Mouse (Mus musculus) hindbrain, embryonic 14.5 days (tissue): ENCODE data around the gene Slc34a1. TPM values are rescaled to one million over a fixed set of nuclear protein-coding genes. Genes with fewer than 3 reads are reported as not detected.

ENCODE experiments used
- ATAC-seq: fragments of 200-750 bp; cut with Nextera tagmentation; 2 replicates; pipeline ENCODE4 v1.8.0; 2017; ENCODE audit warnings: moderate number of reproducible peaks, mild to moderate bottlenecking, moderate TSS enrichment, moderate library complexity; ENCODE audit not compliant: low FRiP score
- DNase-seq: peaks from one replicate; pipeline ENCODE4 v3.0.0-alpha.2; 2015; ENCODE audit warnings: low spot score
- H3K27ac ChIP-seq: fragments of 300-500 bp; sonication (generic); 2 replicates; pipeline ENCODE4 v1.5.1; 2014; ENCODE audit warnings: mild to moderate bottlenecking, moderate library complexity
- H3K27me3 ChIP-seq: fragments of 300-500 bp; sonication (generic); 2 replicates; pipeline ENCODE4 v1.6.1; 2014; ENCODE audit warnings: mild to moderate bottlenecking, low read length, mixed read lengths; ENCODE audit not compliant: control insufficient read depth, insufficient read depth
- H3K36me3 ChIP-seq: fragments of 300-500 bp; sonication (generic); replicated peaks from 2 replicates; pipeline ENCODE4 v1.6.1; 2014; ENCODE audit not compliant: control insufficient read depth, insufficient read depth
- H3K4me1 ChIP-seq: fragments of 300-500 bp; sonication (generic); replicated peaks from 2 replicates; pipeline ENCODE4 v1.6.1; 2014; ENCODE audit warnings: antibody characterized with exemption, low read length, mixed read lengths; ENCODE audit not compliant: control insufficient read depth, insufficient read depth
- H3K4me2 ChIP-seq: fragments of 300-500 bp; sonication (generic); replicated peaks from 2 replicates; pipeline ENCODE4 v1.6.1; 2014; ENCODE audit warnings: mild to moderate bottlenecking, moderate library complexity
- H3K4me3 ChIP-seq: fragments of 300-500 bp; sonication (generic); replicated peaks from 2 replicates; pipeline ENCODE4 v1.5.1; 2014; ENCODE audit warnings: mild to moderate bottlenecking, low read length
- H3K9ac ChIP-seq: fragments of 300-500 bp; sonication (generic); 2 replicates; pipeline ENCODE4 v1.6.1; 2014
- H3K9me3 ChIP-seq: fragments of 300-500 bp; sonication (generic); 2 replicates; pipeline ENCODE4 v1.6.1; 2016; ENCODE audit warnings: low read length; ENCODE audit not compliant: control insufficient read depth
- WGBS: fragments of 180-500 bp; shearing (Covaris S2); extraction: QIAGEN DNeasy Blood & Tissue Kit; methylation state at CpG from one replicate; pipeline ENCODE4 v1.1.7; 2014; 5-methylcytosine and 5-hydroxymethylcytosine counted together
- polyA plus RNA-seq: library from polyadenylated mRNA; unstranded; fragments of >200 nt; fragmentation: Nextera tagmentation; extraction: Ambion mirVana; gene quantifications from 2 replicates; pipeline ENCODE4 v1.2.1, GENCODE M21; 2014

The Slc34a1 gene
- polyA plus RNA-seq, 1 experiment from 2014 or later: not detected

DNA sequence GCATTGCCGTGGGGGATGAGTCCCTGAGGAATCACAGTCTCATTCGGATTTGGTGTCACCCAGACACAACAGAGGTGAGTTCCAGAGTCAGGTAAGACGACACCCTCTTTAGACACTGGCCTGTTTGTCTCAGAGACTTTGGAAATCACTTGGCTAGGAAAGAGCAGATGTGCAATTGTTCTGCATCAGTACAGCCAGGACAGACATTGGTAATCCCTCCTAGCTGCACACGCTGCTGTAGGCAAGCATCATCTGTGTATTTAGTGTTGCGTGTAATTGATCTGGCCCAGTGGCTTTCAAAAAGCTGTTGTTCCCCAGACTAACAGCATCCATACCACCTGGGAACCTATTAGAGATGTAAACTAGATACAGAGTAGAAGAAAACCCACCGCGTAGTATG lies 5.3 kb downstream of the Slc34a1 start:
- Histone ChIP-seq H3K9ac (no peak overlapping the region), H3K4me1 (peaks cover 12% of the 10 kb centered on the region), H3K36me3 (no peaks in the 10 kb centered on the region), H3K4me3 (no peak overlapping the region), H3K4me2 (no peak overlapping the region), H3K27ac (peak overlapping the region; percentile 64), H3K9me3 (no peaks in the 10 kb centered on the region), H3K27me3 (no peaks in the 10 kb centered on the region; the same call in 1 of the 2 replicates)
- no peak for DNase-seq
- no peak for ATAC-seq
- 51% methylated on average over 7 of the region's 7 CpGs for WGBS

DNA sequence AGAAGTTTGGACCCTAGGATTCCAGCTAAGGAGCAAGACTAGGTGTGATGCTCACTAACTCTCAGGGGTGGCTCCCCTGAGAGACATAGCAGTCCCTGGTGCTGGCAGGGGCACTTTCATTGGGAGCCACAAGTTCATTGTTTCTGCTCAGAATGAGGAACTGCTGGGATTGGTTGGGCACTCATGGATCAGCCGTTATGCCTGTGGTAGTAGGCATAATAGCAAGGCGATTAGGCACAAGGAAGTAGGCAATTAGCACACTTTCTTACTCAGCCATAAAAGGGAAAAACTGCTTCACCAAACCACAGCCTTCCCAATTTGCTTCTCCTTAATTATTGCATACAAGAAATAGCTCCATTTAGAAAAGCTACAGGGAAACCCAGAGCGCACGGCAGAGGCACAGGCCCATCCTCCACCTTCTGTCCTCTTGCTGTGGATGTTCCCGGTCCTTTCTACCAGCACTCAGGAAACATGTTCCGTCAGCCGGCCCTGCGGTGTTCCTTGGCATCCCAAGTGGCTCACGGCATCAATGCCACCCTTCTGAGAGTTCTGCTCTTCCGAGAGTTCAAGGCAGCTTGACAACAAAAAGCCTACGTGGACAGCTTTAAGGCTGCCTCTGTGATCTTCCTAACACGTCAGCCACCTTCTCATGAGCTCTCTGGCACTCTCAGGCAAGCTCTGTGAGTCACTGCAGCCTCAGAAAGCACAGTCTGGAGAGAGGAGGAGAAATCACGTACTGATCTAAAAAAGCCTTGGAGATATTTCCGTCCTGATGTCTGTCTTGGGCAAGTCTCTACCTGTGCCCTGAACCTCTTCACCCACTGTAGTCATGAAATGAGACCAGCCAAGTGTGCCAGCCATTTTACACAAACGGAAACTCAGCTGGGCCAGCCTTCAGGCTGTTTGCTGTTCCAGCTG lies 6.2 kb downstream of the Slc34a1 start:
- Histone ChIP-seq H3K4me2 (no peak overlapping the region), H3K4me3 (no peak overlapping the region), H3K36me3 (no peaks in the 10 kb centered on the region), H3K9me3 (no peaks in the 10 kb centered on the region), H3K4me1 (peaks cover 12% of the 10 kb centered on the region), H3K27ac (peak overlapping the region; percentile 64), H3K9ac (0 out of 2 replicates have a peak overlapping the region, but pooled peaks have one; percentile 16), H3K27me3 (no peaks in the 10 kb centered on the region; the same call in 1 of the 2 replicates)
- 67% methylated on average over 15 of the region's 15 CpGs for WGBS
- no peak for DNase-seq
- no peak for ATAC-seq

DNA sequence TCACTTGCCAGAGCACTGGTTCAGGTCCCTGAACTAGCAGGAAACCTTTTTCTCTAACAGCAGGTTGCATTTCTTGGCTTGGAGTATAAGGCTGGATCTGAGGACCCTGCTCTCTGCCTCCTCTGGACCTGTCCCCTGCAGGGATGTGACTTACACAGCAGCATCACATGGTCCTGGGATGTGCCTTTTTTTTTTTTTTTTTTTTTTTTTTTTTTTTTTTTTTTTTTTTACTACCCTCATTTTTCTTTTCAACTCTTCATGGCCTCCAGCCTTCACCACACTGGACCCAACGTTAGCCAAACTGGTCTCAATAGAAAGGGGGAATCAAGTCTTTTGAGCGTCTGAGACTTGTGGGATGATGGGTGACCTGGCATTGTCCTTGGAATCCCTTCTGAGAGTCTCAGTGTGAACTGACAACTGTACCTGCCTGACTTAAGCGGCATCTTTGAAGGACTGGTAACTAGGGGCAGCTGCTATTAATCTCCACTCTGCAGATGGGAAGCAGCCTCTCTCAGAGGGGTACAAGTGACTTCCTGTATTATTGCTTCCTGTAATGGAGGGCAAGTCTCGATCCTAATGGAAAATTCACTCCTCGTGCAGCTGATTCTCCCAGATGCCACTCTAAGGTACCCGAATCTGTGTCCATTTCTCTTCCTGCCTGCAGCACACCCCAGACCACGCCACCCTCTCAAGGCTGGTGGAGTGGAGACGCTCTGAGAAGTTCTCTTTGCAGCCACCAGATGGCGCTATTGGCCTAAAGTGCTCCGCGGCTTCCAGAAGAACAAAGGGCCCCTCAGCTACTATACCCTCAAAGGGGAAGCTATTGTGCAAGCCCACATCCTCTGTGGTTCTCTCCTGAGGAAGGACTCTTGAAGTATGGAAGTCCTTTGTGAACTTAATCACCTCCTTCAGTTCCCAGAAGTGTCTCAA lies 7.1 kb downstream of the Slc34a1 start:
- WGBS: 14% methylated on average over 11 of the region's 11 CpGs
- Histone ChIP-seq H3K4me2 (peak overlapping the region; percentile 22; the same call in 1 of the 2 replicates), H3K27ac (peak overlapping the region; percentile 88), H3K4me1 (peaks cover 12% of the 10 kb centered on the region), H3K4me3 (no peak overlapping the region), H3K9ac (peak overlapping the region; percentile 49), H3K27me3 (no peaks in the 10 kb centered on the region; the same call in 1 of the 2 replicates), H3K9me3 (no peaks in the 10 kb centered on the region), H3K36me3 (no peaks in the 10 kb centered on the region)
- DNase-seq (peak; percentile 95), ATAC-seq (peak; percentile 91)

DNA sequence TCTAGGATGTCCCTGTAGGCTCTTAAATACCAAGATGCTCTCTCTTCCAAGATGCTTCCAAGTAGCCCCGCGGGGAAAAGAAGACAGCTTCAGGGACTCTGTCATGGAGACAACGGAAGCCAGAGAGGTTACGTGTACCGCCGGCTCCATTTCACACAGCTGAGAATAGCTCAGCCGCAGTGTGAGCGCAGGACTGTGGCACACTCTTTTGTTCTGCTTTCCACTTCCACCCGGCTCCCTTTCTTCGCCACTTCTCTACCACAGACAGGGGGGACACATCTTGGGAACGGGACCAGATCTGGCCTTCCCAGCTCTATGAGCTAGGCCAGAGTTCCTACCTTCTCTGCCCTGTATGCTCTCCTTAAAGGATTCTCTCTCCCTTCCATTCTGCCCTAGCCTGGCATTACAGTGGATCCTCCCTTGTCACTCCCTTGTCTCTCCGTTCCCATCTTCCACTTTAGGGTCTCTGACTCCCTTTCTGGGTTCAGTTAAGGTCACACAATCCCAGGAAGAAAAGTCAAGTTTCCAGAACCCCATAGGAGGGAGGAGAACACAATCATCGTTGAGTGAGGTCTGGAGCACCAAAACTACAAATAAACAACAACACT lies 7.9 kb downstream of the Slc34a1 start:
- no peak for DNase-seq
- whole genome bisulfite sequencing: 60% methylated on average over 13 of the region's 13 CpGs
- H3K9ac ChIP-seq: peak overlapping the region; percentile 49
- no peaks in the 10 kb centered on the region; the same call in 1 of the 2 replicates for H3K27me3 ChIP-seq
- peak overlapping the region; percentile 88 for H3K27ac ChIP-seq
- peaks cover 12% of the 10 kb centered on the region for H3K4me1 ChIP-seq
- H3K36me3 ChIP-seq: no peaks in the 10 kb centered on the region
- 0 out of 2 replicates have a peak overlapping the region, but pooled peaks have one; percentile 6 for H3K4me2 ChIP-seq
- no peaks in the 10 kb centered on the region for H3K9me3 ChIP-seq
- no peak overlapping the region for H3K4me3 ChIP-seq
- ATAC-seq: peak; percentile 35

DNA sequence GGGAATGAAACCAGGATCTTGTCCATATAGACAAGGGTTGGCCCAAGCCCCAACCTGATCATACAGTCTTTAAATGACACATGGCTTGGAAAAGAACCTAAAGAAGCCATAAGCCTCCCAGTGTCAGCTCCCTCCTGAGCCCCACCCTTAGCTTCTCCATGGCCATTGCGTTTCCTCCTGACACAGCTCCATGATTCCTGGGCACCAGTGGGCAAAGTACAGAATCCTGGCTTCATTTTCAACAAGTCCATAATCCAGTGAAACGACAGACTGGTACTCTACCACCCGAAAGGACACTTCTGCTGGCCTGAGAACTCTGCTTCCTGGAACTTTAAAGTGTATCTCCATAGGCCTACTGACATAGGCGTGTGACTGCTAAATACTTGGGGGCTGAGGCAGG lies 9.4 kb downstream of the Slc34a1 start:
- Histone ChIP-seq H3K27ac (no peak overlapping the region), H3K27me3 (no peaks in the 10 kb centered on the region; the same call in 1 of the 2 replicates), H3K4me1 (peaks cover 12% of the 10 kb centered on the region), H3K9ac (no peak overlapping the region), H3K4me3 (no peak overlapping the region), H3K4me2 (no peak overlapping the region), H3K36me3 (no peaks in the 10 kb centered on the region), H3K9me3 (no peaks in the 10 kb centered on the region)
- 90% methylated on average over 4 of the region's 4 CpGs for WGBS
- ATAC-seq: no peak
- DNase-seq: no peak

DNA sequence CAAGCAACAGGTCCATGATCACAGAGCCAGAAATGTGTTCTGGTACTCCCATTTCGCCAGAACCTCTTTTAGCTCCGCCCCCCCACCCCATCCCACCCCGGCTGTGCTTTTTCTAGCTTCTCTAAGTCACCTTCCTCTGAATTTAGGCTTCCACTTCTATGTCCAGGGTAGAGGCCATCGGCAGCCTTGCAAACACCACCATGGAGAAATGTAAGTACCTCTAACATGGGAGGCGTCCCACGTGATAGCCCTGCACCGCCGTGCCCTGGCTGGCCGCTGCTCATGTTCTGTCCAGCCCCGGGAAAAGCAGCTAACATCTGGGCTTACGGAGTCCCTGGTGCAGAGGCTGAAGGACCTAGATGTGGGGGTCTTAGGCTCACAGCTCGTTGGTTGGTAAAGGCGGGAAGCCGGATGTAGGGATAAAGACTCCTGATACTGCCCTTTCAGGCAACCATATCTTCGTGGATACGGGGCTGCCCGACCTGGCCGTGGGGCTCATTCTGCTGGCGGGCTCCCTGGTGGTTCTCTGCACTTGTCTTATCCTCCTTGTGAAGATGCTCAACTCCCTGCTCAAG lies 10.6 kb downstream of the Slc34a1 start:
- H3K4me3 ChIP-seq: no peak overlapping the region
- ATAC-seq (no peak), DNase-seq (no peak)
- H3K4me1 ChIP-seq: peaks cover 10% of the 10 kb centered on the region
- no peaks in the 10 kb centered on the region for H3K36me3 ChIP-seq
- H3K9me3 ChIP-seq: no peaks in the 10 kb centered on the region
- no peak overlapping the region for H3K4me2 ChIP-seq
- H3K27ac ChIP-seq: no peak overlapping the region
- 91% methylated on average over 19 of the region's 19 CpGs for WGBS
- no peaks in the 10 kb centered on the region; the same call in 1 of the 2 replicates for H3K27me3 ChIP-seq
- no peak overlapping the region for H3K9ac ChIP-seq

DNA sequence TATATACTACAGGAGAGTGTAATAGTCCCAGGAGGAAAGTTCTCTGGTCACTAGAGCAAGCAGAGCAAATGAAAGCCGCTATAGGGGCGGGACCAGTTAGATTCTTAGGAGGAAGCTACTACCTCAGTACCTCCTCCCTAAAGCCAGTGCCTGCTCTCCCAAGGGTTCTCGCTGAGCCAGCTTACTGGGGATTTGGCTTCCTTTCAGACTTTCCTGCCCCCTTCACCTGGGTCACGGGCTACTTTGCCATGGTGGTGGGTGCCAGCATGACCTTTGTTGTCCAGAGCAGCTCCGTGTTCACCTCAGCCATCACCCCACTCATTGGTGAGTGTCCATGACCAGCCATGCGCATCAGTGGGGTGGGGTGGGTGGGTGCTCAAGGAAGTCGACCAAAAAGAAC lies 13.8 kb downstream of the Slc34a1 start:
- H3K9me3 ChIP-seq: no peaks in the 10 kb centered on the region
- no peaks in the 10 kb centered on the region for H3K36me3 ChIP-seq
- no peak for ATAC-seq
- H3K27ac ChIP-seq: no peak overlapping the region
- H3K4me1 ChIP-seq: no peaks in the 10 kb centered on the region; the same call in 1 of the 2 replicates
- DNase-seq: no peak
- H3K4me2 ChIP-seq: no peak overlapping the region
- WGBS: 75% methylated on average over 7 of the region's 7 CpGs
- no peaks in the 10 kb centered on the region for H3K27me3 ChIP-seq
- H3K4me3 ChIP-seq: no peak overlapping the region
- H3K9ac ChIP-seq: no peak overlapping the region

DNA sequence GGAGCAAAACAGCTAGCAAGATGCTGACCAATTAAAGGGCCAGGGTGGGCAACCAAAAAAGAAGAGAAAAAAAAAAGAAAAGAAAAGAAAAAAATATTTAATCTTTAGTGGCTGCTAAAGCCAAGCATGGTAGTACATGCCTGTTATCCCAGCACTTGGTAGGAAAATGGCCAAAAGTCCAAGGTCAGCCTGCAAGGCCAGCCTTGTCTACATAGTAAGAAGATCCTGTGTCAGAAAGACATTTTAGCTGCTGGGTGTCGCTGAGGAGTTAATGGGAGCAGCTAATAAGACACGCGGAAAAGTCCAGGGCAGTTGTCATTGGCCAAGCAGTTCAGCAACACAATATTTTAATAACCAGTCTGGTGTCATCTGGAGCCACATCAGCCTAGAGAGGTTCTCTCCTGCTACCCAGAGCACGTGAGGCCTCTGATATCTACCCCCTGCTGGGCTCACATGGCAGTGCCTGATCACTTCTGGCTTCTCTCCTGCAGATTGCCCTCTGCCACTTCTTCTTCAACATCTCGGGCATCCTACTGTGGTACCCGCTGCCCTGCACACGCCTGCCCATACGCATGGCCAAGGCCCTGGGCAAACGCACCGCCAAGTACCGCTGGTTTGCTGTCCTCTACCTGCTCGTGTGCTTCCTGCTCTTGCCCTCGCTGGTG lies 14.8 kb downstream of the Slc34a1 start:
- Histone ChIP-seq H3K4me2 (no peak overlapping the region), H3K9me3 (no peaks in the 10 kb centered on the region), H3K36me3 (no peaks in the 10 kb centered on the region), H3K9ac (no peak overlapping the region), H3K27me3 (peaks cover 9% of the 10 kb centered on the region; the same call in 1 of the 2 replicates), H3K4me1 (no peaks in the 10 kb centered on the region; the same call in 1 of the 2 replicates), H3K27ac (no peak overlapping the region), H3K4me3 (no peak overlapping the region)
- ATAC-seq: no peak
- no peak for DNase-seq
- 84% methylated on average over 13 of the region's 13 CpGs for WGBS
